In the genomic region with DNA sequence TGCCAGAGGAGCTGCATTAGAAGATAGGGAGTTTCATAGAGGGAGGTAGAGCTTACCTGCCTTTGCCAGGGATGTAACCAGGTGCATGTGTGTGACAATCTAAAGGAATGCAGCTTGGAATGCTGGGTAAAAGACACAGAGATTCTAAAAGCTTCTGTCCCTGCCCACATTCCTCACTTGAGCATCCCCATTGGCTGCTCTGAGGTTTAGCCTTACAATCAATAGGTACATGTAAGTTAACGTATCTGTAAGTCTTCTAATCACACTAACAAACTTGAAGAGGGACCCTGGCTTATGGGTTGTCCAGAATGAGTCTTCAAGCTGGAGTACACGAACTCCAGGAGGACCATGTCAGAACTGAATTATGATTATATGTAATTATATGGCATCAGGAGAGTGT, we compare ENCODE assay signal across 18 mouse cellular contexts. TPM values are rescaled to one million over a fixed set of nuclear protein-coding genes. Genes with fewer than 3 reads are reported as not detected.
DNase-seq lines count a peak whose midpoint lies in the region; ATAC-seq lines count a peak whose summit lies in the region.
"Had no signal": no experiment of that assay in that cellular context is flagged by ENCODE, and none has a peak within 500 bp of the region (broad histone marks: within the 10 kb centered on the region; RNA-seq: fewer than 3 reads in every experiment).

A gene (minus strand): TSS at position 101 of the 400 bp plus-strand sequence.

- no peaks in the 10 kb centered on the region for H3K36me3 ChIP-seq in heart, embryonic 11.5 days (ENCODE audit: control insufficient read depth, insufficient read depth, low read length)
- H3K36me3 ChIP-seq in limb, embryonic 15.5 days, result no peaks in the 10 kb centered on the region
- H3K36me3 ChIP-seq: G1E; neural tube, embryonic 15.5 days had no signal

- no peak within 1 kb of the TSS for H3K4me3 ChIP-seq in heart, embryonic 11.5 days (ENCODE audit: low read depth, low read length)
- no peak within 1 kb of the TSS for H3K4me3 ChIP-seq in limb, embryonic 15.5 days
- H3K4me3 ChIP-seq: neural tube, embryonic 15.5 days had no signal

- H3K9ac ChIP-seq in heart, embryonic 11.5 days (ENCODE audit: low read depth, low read length), result 0 out of 2 replicates have a peak within 1 kb of the TSS, but pooled peaks have one; percentile 28
- no peak within 1 kb of the TSS for H3K9ac ChIP-seq in limb, embryonic 15.5 days
- H3K9ac ChIP-seq: neural tube, embryonic 15.5 days had no signal

- H3K4me2 ChIP-seq in heart, embryonic 11.5 days, result no peak within 1 kb of the TSS
- no peak within 1 kb of the TSS for H3K4me2 ChIP-seq in limb, embryonic 15.5 days
- H3K4me2 ChIP-seq: neural tube, embryonic 15.5 days had no signal

- ATAC-seq in heart, embryonic 11.5 days (replicated peaks; ENCODE audit: insufficient number of reproducible peaks, low FRiP score, low TSS enrichment), result 0 out of 2 replicates have a peak, but pooled peaks have one; percentile 22
- no peak for ATAC-seq in limb, embryonic 15.5 days (ENCODE audit: insufficient number of reproducible peaks, low FRiP score, low TSS enrichment, low read depth)
- no peak for ATAC-seq in megakaryocyte-erythroid progenitor cell, adult 5-6 weeks (replicated peaks; ENCODE audit: low FRiP score, low TSS enrichment, poor library complexity, severe bottlenecking)
- ATAC-seq: activated CD4-positive, CD25-positive, alpha-beta regulatory T cell, adult 4 months; intestine, postnatal 0 days; midbrain, embryonic 16.5 days had no signal

- WGBS in heart, embryonic 11.5 days (ENCODE audit: insufficient replicate concordance), result 45% methylated on average over 2 of the region's 2 CpGs
- WGBS in limb, embryonic 15.5 days, result 27% methylated on average over 2 of the region's 2 CpGs

- H3K27ac ChIP-seq in heart, embryonic 11.5 days (ENCODE audit: low read depth, low read length), result peak within 1 kb of the TSS; percentile 22; the same call in 1 of the 2 replicates
- peak within 1 kb of the TSS; percentile 38; the same call in 1 of the 2 replicates for H3K27ac ChIP-seq in limb, embryonic 15.5 days
- H3K27ac ChIP-seq: neural tube, embryonic 15.5 days had no signal

- H3K27me3 ChIP-seq in heart, embryonic 11.5 days (ENCODE audit: control insufficient read depth, insufficient read depth, low read length), result peaks cover 9% of the 10 kb centered on the region; the same call in 1 of the 2 replicates
- H3K27me3 ChIP-seq in limb, embryonic 15.5 days, result no peaks in the 10 kb centered on the region; the same call in 1 of the 2 replicates
- H3K27me3 ChIP-seq: neural tube, embryonic 15.5 days had no signal

- H3K4me1 ChIP-seq in heart, embryonic 11.5 days (ENCODE audit: control insufficient read depth, insufficient read depth, low read length), result 0 out of 2 replicates have a peak, but pooled peaks cover 5% of the 10 kb centered on the region
- H3K4me1 ChIP-seq in limb, embryonic 15.5 days, result peaks cover 29% of the 10 kb centered on the region

- no peak for DNase-seq in heart, postnatal 4 days
- DNase-seq in left cerebral cortex, adult 18-20 months (ENCODE audit: low spot score in 2 of 2), result no peak
- DNase-seq in left cerebral cortex, adult 9 months (ENCODE audit: low spot score in 2 of 2), result no peak
- no peak for DNase-seq in layer of hippocampus, postnatal 25 days (ENCODE audit: extremely low spot score in 1 of 2, low spot score in 1 of 2)
- no peak for DNase-seq in urinary bladder, postnatal 36 days (ENCODE audit: low spot score in 2 of 2)
- DNase-seq: cerebellum, adult 11 months; kidney, postnatal 25 days; lung, postnatal 4 days had no signal

- H3K9me3 ChIP-seq in heart, embryonic 11.5 days (replicated peaks; ENCODE audit: control insufficient read depth, low read length), result no peaks in the 10 kb centered on the region
- H3K9me3 ChIP-seq in limb, embryonic 15.5 days, result no peaks in the 10 kb centered on the region
- H3K9me3 ChIP-seq: G1E; neural tube, embryonic 15.5 days had no signal

RNA-seq across cellular contexts. Expression of the gene that starts here (rescaled TPM):
- polyA plus RNA-seq in heart, embryonic 11.5 days (2014; fragmentation: Nextera tagmentation; extraction: Ambion mirVana), result 0.17 and 0.54 TPM in 2 replicates
- under 1 TPM; 0.34 to 0.41 TPM for total RNA-seq in heart, postnatal 4 days (2021)
- total RNA-seq in left cerebral cortex, adult 18-20 months (2021), result 10 to 100 TPM; 33.7 to 39.3 TPM
- total RNA-seq in layer of hippocampus, postnatal 25 days (2021), result 10 to 100 TPM; 49.6 to 62.9 TPM
- 0.92 and 1.5 TPM in 2 replicates for polyA plus RNA-seq in limb, embryonic 15.5 days (2015; fragmentation: Nextera tagmentation; extraction: Ambion mirVana)
- not detected in 2 replicates for total RNA-seq in megakaryocyte-erythroid progenitor cell, adult 5-6 weeks (2014; fragmentation: Nextera tagmentation)
- total RNA-seq in megakaryocyte-erythroid progenitor cell, adult 5-6 weeks (2017), result not detected in 2 replicates
- total RNA-seq: adrenal gland, postnatal 4 days; G1E had no signal
- polyA plus RNA-seq: C2C12; G1E; midbrain, embryonic 16.5 days had no signal

Comparison
In these comparisons a context has a peak if more than half of its experiments do, and no peak if none do; other contexts are left out.
1. RNA of the gene that starts here (total RNA-seq): 49.6 to 62.9 TPM in layer of hippocampus, postnatal 25 days and 33.7 to 39.3 TPM in left cerebral cortex, adult 18-20 months; 0.34 to 0.41 TPM in heart, postnatal 4 days and not detected in megakaryocyte-erythroid progenitor cell, adult 5-6 weeks; every median in the first group is over 10 times any median in the second.
2. Peak in ATAC-seq, H3K27ac ChIP-seq and H3K9ac ChIP-seq in heart, embryonic 11.5 days; RNA of the gene not detected or under 1 TPM.